Mouse (Mus musculus): ENCODE data around the gene Plk1. TPM values are rescaled to one million over a fixed set of nuclear protein-coding genes. Genes with fewer than 3 reads are reported as not detected.

Gene Plk1
- 2.0 and 2.3 TPM in 2 replicates for polyA plus RNA-seq (2012; rRNA removed)

GRCm38 (mm10) chr7:122158915-122159902, at the start of gene Plk1:
Gene Plk1, plus strand, starts transcription at chr7:122159439.
- DNase-seq (ENCODE audit: low read depth): peak; percentile 44

DNA sequence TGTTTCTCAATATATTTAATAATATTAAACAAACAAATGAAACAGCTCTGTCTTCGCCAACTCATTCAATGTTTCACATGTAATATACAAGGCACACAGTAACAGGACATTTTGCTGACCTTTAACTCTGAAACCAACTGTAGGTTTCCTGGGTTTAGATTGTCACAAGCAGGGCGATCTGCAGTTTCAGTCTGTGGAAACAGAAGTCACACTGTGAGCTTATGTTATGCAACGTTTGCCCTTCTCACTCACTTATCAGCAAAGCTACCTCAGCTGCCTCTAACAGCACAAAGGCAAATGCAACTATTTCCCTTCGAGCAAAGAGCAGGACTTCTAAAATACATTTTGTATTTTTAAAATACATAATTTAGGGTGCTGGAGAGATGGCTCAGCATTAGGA, 35.7 kb upstream of the Plk1 start:
- DNase-seq (ENCODE audit: low read depth): no peak

GRCm38 (mm10) chr7:122125636-122126035, 33.6 kb upstream of the Plk1 start:
- no peak for DNase-seq (ENCODE audit: low read depth)

- DNase-seq (ENCODE audit: low read depth): no peak
Observed at GRCm38 (mm10) chr7:122126946-122127345, 32.3 kb upstream of the Plk1 start.

DNA sequence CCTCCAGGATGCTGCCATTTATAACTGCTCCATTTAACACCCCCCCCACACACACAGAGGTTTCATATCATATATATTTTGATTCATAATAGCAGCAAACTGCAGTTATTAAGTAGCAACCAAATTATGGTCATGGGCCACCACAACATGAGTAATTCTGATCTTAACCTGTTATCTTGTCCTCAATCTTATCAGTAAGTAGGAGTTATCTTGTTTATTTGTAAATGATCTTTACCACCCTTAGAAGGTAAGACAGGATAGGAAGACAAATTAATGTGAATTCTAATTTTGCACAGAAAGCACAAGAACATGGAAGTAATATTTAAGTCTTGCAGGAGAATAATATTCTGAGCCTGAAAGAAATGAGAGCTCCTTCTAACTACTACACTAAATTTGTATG, 27.4 kb upstream of the Plk1 start:
- no peak for DNase-seq (ENCODE audit: low read depth)

DNA sequence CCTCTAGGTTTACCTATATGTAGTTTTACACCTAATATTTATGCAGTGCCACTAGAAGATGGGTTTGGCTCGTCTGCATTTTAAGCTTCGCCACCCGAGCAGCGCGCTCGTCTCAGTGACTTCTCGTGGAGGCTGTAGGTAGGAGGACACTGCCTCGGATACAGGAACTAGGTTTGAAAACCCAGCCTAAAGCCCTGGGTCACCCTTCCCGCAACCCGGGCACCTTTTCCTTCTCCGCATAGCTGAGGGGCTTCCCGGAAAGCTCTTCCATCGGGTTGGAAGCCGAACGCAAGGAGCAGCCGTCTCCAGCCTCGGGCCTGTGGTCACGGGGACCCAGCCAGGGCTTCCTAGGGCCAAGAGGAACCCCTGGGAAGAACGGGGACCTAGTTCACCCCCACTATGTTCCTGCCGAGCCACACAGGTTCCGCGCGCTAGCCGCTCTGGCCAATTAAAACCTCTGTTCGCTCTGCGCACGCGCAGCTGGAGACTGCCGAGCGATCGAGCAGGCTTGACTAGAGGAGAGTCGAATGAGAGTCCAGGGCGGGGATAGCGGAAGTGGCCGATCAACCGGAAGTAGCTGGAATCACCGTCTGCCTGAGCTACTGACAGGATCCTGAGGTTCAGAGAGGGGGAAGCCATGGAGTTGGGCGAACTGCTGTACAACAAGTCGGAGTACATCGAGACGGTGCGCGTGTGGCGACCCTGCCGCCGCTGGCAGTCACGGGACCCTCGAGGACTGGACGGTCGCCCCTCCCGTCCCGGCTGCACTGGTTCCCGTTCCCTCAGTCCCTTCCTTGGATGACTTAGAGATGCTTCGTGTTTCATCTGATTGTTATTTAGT, 26.5 kb upstream of the Plk1 start, which contains the start of the genes Palb2 and Dctn5:
Gene Palb2 (minus strand): TSS at position 489 of the 841 bp plus-strand sequence.
Gene Dctn5 (plus strand): TSS at position 545 of the 841 bp plus-strand sequence.
- peak; percentile 73 for DNase-seq (ENCODE audit: low read depth)

DNA sequence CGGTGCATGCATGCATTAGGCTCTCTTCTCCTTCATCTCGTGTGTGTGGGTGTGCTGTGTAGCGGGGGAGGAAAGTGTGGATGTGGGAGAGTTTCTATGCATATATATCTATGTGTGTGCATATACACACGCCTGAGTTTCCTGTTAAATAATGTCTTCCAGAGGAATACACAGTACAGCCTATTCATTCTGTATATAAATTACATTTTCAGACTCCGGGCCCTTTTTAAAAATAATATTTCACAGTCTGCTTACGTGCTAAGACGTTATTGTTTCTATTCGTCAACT, 26.0 kb upstream of the Plk1 start:
- no peak for DNase-seq (ENCODE audit: low read depth)

- no peak for DNase-seq (ENCODE audit: low read depth)
Observed at GRCm38 (mm10) chr7:122135070-122135469, 24.2 kb upstream of the Plk1 start.

DNA sequence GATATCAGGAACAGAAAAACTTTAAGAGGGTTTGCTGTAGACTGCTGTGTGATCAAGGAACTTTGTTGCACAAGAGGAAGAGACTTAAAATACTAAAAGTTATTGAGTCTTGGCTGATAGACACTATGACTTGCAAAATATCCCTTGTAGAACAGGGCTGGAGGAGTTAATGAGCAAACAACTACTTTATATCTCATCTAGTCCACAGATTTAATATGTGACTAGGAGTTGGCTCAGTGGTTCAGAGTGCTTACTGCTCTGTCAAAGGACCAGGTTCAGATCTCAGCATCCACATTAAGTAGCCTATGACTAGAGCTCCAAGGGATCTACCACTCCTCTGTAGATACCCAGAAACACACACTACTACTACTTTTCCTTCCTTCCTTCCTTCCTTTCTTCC, 22.2 kb upstream of the Plk1 start:
- DNase-seq (ENCODE audit: low read depth): no peak

- no peak for DNase-seq (ENCODE audit: low read depth)
Observed at GRCm38 (mm10) chr7:122138190-122138589, 21.0 kb upstream of the Plk1 start.

- no peak for DNase-seq (ENCODE audit: low read depth)
Observed at GRCm38 (mm10) chr7:122140991-122141390, 18.2 kb upstream of the Plk1 start.

- DNase-seq (ENCODE audit: low read depth): no peak
Observed at GRCm38 (mm10) chr7:122152473-122152872, 6.8 kb upstream of the Plk1 start.

DNA sequence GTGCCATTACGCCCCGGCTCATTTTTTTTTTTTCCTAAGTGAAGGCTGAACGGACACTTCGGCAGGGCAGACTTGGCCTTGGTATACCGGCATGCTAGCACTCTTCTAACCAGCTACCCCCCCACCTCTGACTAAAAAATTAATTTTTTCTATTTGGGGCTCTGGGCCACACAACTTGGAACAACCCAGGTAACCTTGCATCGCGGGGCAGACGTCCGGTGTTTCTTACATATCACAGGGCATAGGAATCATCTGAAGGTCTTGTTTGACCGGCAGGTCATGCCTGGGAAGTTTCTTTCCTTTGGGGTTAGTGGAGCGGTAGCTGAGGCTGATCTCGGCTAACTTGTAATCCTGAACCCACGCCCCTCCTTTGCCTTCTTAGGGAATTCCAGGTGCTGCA, 751 bp upstream of the Plk1 start:
- no peak for DNase-seq (ENCODE audit: low read depth)

- DNase-seq (ENCODE audit: low read depth): no peak
Observed at GRCm38 (mm10) chr7:122160037-122160436, 798 bp downstream of the Plk1 start.

- DNase-seq (ENCODE audit: low read depth): no peak
Observed at GRCm38 (mm10) chr7:122163766-122164165, 4.5 kb downstream of the Plk1 start.

GRCm38 (mm10) chr7:122167203-122167602, 8.0 kb downstream of the Plk1 start:
- no peak for DNase-seq (ENCODE audit: low read depth)

- DNase-seq (ENCODE audit: low read depth): no peak
Observed at GRCm38 (mm10) chr7:122170705-122171104, 11.5 kb downstream of the Plk1 start.

GRCm38 (mm10) chr7:122171613-122172012, 12.4 kb downstream of the Plk1 start:
- DNase-seq (ENCODE audit: low read depth): no peak

DNA sequence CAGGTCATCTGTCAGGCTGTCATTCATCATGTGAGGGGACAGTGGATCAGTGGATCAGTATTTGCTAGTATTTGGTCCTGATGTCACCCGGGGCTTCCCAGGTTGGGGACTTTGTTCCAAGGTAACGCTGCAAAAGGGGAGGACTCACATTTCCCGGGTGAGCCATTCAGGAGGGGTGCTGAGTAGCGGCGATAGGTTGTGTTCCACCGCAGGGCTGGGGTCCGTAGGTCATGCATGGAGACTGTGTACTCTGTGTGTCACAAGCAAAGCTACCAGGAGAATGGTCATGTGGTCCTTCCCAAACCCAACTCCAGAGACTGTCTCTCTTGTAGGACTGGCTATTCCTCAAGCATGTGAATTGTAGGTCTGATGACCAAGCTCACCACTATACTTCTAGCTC, 21.5 kb downstream of the Plk1 start:
- DNase-seq (ENCODE audit: low read depth): no peak

- DNase-seq (ENCODE audit: low read depth): no peak
Observed at GRCm38 (mm10) chr7:122184569-122184968, 25.3 kb downstream of the Plk1 start.

DNA sequence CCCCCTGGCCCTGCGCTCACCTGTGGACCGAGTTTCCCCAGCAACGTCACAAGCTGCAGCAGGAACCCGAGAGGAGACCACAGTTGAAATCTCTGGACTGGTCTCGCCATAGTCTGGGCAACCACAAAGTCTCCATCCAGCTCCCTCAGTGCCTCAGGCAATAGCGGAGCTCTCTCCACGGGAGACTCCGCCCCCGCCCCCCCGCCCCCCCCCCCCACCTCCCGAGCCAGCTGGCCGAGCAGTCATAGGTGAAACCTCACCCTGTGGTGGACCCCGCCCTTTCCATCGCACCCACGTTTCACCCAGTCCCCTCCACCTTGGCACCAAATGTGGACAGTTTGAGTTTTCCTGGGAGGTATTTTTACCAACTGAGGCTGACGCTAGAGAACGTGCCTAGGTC, 26.8 kb downstream of the Plk1 start, which contains the start of gene Ern2:
Gene Ern2 (minus strand): TSS at position 165 of the 400 bp plus-strand sequence.
- no peak for DNase-seq (ENCODE audit: low read depth)

DNA sequence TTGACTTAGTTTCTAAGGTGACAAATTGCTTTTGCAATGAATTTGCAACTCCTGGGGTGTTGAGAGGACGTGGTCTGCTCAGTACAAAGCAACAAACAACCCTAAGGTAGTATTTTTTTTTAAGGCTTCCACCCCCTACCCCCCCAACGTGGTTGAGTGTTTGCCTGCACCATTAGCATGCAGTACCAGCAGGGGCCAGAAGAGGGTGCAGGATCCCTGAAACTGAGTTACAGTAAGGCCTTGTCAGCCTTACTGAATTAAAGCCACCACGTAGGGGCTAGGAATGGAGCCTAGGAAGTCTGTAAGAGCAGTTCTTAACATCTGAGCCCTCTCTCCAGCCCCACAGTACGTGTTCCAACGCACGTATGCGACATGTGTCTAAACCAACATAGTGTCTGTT, 30.2 kb downstream of the Plk1 start:
- DNase-seq (ENCODE audit: low read depth): no peak

GRCm38 (mm10) chr7:122191097-122191496, 31.9 kb downstream of the Plk1 start:
- DNase-seq (ENCODE audit: low read depth): no peak
